Mouse (Mus musculus) embryonic facial prominence, embryonic 15.5 days (tissue): ENCODE results near the gene Plekhg4. TPM values are rescaled to one million over a fixed set of nuclear protein-coding genes. Genes with fewer than 3 reads are reported as not detected.

Experiments
- ATAC-seq: fragments of 200-750 bp; cut with Nextera tagmentation; 2 replicates; pipeline ENCODE4 v1.8.0; 2017; ENCODE audit warnings: low read depth, moderate TSS enrichment; ENCODE audit not compliant: insufficient number of reproducible peaks, low FRiP score, low TSS enrichment
- H3K27ac ChIP-seq: fragments of 300-500 bp; sonication (generic); replicated peaks from 2 replicates; pipeline ENCODE4 v1.5.1; 2015; ENCODE audit warnings: mild to moderate bottlenecking, inconsistent platforms
- H3K27me3 ChIP-seq: fragments of 300-500 bp; sonication (generic); 2 replicates; pipeline ENCODE4 v1.6.1; 2015; ENCODE audit warnings: inconsistent platforms
- H3K36me3 ChIP-seq: fragments of 300-500 bp; sonication (generic); 2 replicates; pipeline ENCODE4 v1.6.1; 2015; ENCODE audit warnings: mild to moderate bottlenecking, inconsistent platforms
- H3K4me1 ChIP-seq: fragments of 300-500 bp; sonication (generic); 2 replicates; pipeline ENCODE4 v1.6.1; 2015; ENCODE audit warnings: inconsistent platforms
- H3K4me2 ChIP-seq: fragments of 300-500 bp; sonication (generic); replicated peaks from 2 replicates; pipeline ENCODE4 v1.6.1; 2015; ENCODE audit warnings: mild to moderate bottlenecking, inconsistent platforms
- H3K4me3 ChIP-seq: fragments of 300-500 bp; sonication (generic); replicated peaks from 2 replicates; pipeline ENCODE4 v1.5.1; 2015; ENCODE audit warnings: mild to moderate bottlenecking, inconsistent platforms
- H3K9ac ChIP-seq: fragments of 300-500 bp; sonication (generic); 2 replicates; pipeline ENCODE4 v1.6.1; 2015; ENCODE audit warnings: inconsistent platforms
- H3K9me3 ChIP-seq: fragments of 300-500 bp; sonication (generic); replicated peaks from 2 replicates; pipeline ENCODE4 v1.6.1; 2016; ENCODE audit warnings: inconsistent platforms
- WGBS: fragments of 180-500 bp; shearing (Covaris S2); methylation state at CpG from one replicate; pipeline ENCODE4 v1.1.7; 2015; 5-methylcytosine and 5-hydroxymethylcytosine counted together
- polyA plus RNA-seq: library from polyadenylated mRNA; unstranded; fragments of >200 nt; fragmentation: Nextera tagmentation; extraction: Ambion mirVana; gene quantifications from 2 replicates; pipeline ENCODE4 v1.2.1, GENCODE M21; 2015

Plekhg4 gene
- polyA plus RNA-seq, 1 experiment from 2014 or later = 0.45 TPM

DNA sequence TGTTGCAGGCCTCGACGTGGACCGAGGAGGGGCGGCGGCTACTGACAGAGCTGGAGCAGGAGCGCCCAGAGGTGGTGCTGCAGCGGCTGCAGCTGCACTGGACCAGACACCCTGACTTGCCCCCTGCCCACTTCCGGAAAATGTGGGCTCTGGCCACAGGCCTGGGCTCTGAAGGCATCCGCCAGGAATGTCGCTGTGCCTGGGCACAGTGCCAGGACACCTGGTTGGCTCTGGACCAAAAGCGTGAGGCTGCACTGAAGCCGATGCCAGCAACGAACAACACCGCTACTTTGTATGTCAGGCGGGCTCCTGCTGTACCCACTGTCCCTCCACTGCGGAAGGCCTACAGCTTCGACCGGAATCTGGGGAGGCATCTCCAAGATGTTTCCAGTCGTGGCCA lies 5.6 kb downstream of the Plekhg4 start:
- Histone ChIP-seq H3K4me2 (no peak overlapping the region), H3K36me3 (no peaks in the 10 kb centered on the region), H3K9ac (no peak overlapping the region), H3K9me3 (no peaks in the 10 kb centered on the region), H3K27ac (0 out of 2 replicates have a peak overlapping the region, but pooled peaks have one; percentile 11), H3K4me3 (no peak overlapping the region), H3K4me1 (peaks cover 23% of the 10 kb centered on the region), H3K27me3 (no peaks in the 10 kb centered on the region)
- 0 out of 2 replicates have a peak, but pooled peaks have one; percentile 35 for ATAC-seq
- 49% methylated on average over 19 of the region's 19 CpGs for WGBS

DNA sequence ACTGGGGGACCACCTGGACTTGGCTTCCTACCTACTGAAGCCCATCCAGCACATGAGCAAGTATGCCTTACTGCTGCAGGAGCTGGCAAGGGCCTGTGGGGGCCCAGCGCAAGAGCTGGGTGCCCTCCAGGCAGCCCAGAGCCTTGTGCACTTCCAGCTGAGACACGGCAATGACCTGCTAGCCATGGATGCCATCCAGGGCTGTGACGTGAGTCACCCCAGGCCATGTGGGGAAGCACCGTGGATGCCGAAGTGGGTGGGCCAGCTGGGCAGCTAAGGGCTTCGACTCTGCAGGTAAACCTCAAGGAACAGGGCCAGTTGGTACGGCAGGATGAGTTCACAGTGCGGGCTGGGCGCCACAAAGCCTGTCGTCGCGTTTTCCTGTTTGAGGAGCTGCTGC lies 7.2 kb downstream of the Plekhg4 start:
- Histone ChIP-seq H3K27ac (no peak overlapping the region), H3K4me3 (no peak overlapping the region), H3K36me3 (no peaks in the 10 kb centered on the region), H3K9me3 (no peaks in the 10 kb centered on the region), H3K9ac (no peak overlapping the region), H3K4me1 (peaks cover 15% of the 10 kb centered on the region), H3K4me2 (no peak overlapping the region), H3K27me3 (no peaks in the 10 kb centered on the region)
- no peak for ATAC-seq
- WGBS = 72% methylated on average over 12 of the region's 12 CpGs

DNA sequence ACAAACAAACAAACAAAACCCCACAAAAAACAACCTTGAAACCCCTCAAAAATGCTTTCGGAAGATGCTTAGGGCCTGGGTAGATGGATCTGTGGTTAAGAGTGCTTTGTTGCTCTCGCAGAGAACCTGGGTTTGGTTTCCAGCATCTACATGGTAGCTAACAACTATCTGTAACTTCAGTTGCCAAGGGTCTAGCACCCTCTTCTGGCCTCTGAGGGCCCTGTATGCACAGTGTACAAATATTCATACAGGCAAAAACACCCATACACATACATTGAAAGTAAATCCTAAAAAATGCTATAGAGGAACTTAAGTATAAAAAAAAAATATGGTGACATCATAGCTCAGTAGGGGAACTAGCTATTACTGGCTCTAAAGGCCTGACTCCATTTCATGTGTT lies 11.0 kb downstream of the Plekhg4 start:
- Histone ChIP-seq H3K9me3 (no peaks in the 10 kb centered on the region), H3K27me3 (no peaks in the 10 kb centered on the region), H3K27ac (no peak overlapping the region), H3K9ac (no peak overlapping the region), H3K4me2 (no peak overlapping the region), H3K4me1 (peaks cover 6% of the 10 kb centered on the region), H3K4me3 (no peak overlapping the region), H3K36me3 (no peaks in the 10 kb centered on the region)
- 95% methylated on average over 2 of the region's 2 CpGs for WGBS
- ATAC-seq = no peak

DNA sequence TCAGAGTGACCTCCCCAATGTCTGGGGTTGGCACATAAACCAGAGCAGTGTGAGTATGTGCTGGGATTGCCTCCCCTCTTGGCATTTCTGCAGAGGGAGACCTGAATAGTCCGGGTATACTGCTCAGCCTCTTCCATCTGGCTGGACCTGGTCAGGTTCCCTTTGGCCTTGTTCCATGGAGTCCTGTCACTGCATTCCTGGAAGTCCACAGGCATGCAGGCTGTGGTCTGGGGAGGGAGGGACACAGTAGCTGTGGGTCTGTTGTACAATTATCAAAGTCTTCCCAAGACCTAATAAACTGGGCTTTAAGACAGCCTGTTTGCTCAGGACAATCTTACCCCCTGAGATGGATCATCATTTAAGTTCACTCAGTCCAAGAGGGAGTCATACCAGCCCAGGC lies 14.1 kb downstream of the Plekhg4 start:
- 35% methylated on average over 1 of the region's 1 CpGs for WGBS
- ATAC-seq = no peak

DNA sequence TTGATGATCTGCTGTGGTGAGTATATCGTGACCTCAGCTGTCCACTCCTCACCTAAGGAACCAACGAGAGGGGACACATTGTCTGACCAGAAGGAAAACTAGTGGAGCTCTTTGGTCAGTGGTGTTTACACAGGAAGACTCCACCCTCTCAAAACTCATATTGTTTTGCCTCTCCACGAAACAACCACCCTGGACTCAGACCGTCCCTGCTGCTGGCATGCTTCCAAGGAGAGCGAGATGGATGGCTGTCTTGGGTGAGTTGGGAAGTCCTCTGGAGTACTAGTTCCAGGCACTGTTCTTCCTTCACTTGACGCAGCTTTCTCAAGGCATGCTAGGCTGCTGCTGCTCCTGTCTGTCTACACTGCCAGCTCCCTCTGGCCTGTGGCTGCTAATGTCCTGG lies 16.0 kb downstream of the Plekhg4 start:
- Histone ChIP-seq H3K4me2 (no peak overlapping the region), H3K4me3 (no peak overlapping the region), H3K9me3 (no peaks in the 10 kb centered on the region), H3K9ac (no peak overlapping the region), H3K36me3 (no peaks in the 10 kb centered on the region), H3K4me1 (peaks cover 6% of the 10 kb centered on the region; the same call in 1 of the 2 replicates), H3K27ac (no peak overlapping the region), H3K27me3 (no peaks in the 10 kb centered on the region)
- 79% methylated on average over 6 of the region's 6 CpGs for WGBS
- ATAC-seq = no peak

More for the DNA sequence above, 14.1 kb downstream of the Plekhg4 start:
- Histone ChIP-seq H3K27ac (no peak overlapping the region), H3K9ac (no peak overlapping the region), H3K27me3 (no peaks in the 10 kb centered on the region), H3K4me1 (peaks cover 6% of the 10 kb centered on the region; the same call in 1 of the 2 replicates), H3K36me3 (no peaks in the 10 kb centered on the region), H3K4me3 (no peak overlapping the region), H3K4me2 (no peak overlapping the region), H3K9me3 (no peaks in the 10 kb centered on the region)

DNA sequence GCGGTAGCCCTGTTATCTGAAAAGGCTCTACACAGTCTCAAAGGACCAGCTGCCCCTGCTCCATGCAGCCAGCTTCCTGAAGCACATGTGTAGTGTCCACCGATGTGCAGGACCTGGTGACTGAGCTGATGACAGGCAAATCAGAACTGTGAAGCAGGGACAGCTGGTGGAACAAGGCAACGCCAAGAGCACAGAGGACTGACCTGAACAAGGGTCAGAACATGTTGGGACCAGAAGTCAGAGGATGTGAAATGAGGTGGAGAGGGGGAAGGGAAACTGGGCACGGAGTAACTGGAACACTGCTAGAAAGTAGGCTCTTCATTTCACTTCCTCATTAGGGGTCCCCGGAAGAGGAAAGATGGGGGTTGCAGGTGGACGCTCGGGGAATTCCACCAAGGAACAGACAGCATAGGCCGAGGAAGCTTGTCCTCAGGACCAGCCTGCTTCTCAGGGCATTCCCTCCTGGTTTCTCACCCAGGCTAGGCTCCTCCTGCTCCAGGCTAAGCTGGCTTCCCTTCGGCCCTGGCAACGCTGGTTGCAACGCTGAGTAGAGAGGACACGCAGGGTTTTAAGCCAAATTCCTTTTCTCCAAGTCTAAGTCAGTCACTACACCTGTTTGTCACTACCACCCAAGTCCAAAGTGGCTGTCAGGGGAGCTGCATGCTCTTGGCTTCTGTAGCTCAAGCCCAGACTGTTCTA lies 20.2 kb downstream of the Plekhg4 start:
- Histone ChIP-seq H3K9ac (no peak overlapping the region), H3K36me3 (no peaks in the 10 kb centered on the region), H3K9me3 (no peaks in the 10 kb centered on the region), H3K4me3 (no peak overlapping the region), H3K27ac (no peak overlapping the region), H3K27me3 (no peaks in the 10 kb centered on the region; the same call in 1 of the 2 replicates), H3K4me1 (no peaks in the 10 kb centered on the region), H3K4me2 (no peak overlapping the region)
- WGBS = 79% methylated on average over 12 of the region's 12 CpGs
- ATAC-seq = no peak

DNA sequence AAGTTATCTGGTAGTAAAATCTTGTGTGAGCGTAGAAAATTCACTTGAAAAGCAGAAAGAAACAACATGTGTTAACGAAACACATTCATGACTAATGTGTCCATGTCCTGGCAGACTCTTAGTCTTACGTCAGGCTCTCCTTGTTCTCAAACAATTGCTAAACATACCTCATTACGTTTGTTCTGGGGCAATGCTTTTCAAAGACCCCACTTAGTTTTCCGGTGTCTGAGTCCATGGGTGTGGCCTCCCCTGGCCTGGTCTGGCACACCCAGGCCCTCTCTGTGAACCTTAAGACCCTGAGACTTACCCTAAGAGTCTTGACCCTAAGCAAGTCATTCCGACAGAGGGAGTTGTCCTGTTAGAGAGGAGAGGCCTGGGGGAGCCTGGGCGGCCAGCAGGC lies 20.8 kb downstream of the Plekhg4 start:
- H3K9me3 ChIP-seq = no peaks in the 10 kb centered on the region
- no peak overlapping the region for H3K9ac ChIP-seq
- H3K4me1 ChIP-seq = no peaks in the 10 kb centered on the region
- H3K27ac ChIP-seq = no peak overlapping the region
- H3K27me3 ChIP-seq = no peaks in the 10 kb centered on the region; the same call in 1 of the 2 replicates
- no peaks in the 10 kb centered on the region for H3K36me3 ChIP-seq
- ATAC-seq = no peak
- no peak overlapping the region for H3K4me3 ChIP-seq
- no peak overlapping the region for H3K4me2 ChIP-seq
- 58% methylated on average over 7 of the region's 7 CpGs for WGBS

DNA sequence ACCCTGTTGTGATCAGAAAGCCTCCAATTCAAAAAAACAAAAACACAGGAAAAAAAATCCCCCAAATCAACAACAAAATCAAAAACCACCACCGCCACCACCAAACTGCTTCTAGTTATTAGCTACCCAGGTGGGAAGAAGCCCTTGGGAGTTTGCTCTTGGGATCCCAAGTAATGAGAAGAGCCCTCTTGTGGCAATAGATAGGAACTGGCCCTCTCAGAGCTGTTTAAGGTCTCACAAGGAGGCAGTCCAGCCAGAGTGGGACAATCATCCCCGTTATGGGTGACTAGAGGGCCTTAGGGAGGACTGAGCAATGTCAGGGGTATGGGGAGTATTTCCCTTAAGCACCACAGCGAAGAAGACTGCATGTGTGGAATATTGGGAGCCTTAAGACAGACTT lies 24.7 kb downstream of the Plekhg4 start:
- ATAC-seq = no peak
- WGBS = 26% methylated on average over 3 of the region's 3 CpGs

DNA sequence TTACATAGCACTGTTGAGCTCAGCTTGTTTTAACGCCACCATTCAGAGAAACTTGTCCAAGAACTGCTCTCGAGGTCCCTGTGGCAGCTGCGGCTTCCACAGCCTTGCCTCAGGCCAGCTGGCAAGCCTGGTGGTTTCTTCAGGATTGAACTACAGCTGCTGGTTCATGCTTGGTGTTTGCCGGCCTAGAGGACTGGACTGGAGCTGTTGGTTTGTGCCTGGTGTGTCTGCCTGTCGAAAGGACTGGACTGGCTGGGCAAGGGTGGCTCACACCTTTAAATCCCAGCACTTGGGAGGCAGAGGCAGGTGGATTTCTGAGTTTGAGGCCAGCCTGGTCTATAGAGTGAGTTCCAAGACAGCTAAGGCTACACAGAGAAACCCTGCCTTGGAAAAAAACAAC lies 26.9 kb downstream of the Plekhg4 start:
- Histone ChIP-seq H3K9me3 (no peaks in the 10 kb centered on the region), H3K4me1 (no peaks in the 10 kb centered on the region), H3K27me3 (no peaks in the 10 kb centered on the region; the same call in 1 of the 2 replicates), H3K27ac (no peak overlapping the region), H3K4me2 (no peak overlapping the region), H3K4me3 (no peak overlapping the region), H3K36me3 (no peaks in the 10 kb centered on the region), H3K9ac (no peak overlapping the region)
- ATAC-seq = no peak
- 80% methylated on average over 5 of the region's 5 CpGs for WGBS

More for the DNA sequence above, 24.7 kb downstream of the Plekhg4 start:
- Histone ChIP-seq H3K4me2 (no peak overlapping the region), H3K27me3 (no peaks in the 10 kb centered on the region; the same call in 1 of the 2 replicates), H3K4me3 (no peak overlapping the region), H3K9me3 (no peaks in the 10 kb centered on the region), H3K9ac (no peak overlapping the region), H3K27ac (no peak overlapping the region), H3K4me1 (no peaks in the 10 kb centered on the region), H3K36me3 (no peaks in the 10 kb centered on the region)

DNA sequence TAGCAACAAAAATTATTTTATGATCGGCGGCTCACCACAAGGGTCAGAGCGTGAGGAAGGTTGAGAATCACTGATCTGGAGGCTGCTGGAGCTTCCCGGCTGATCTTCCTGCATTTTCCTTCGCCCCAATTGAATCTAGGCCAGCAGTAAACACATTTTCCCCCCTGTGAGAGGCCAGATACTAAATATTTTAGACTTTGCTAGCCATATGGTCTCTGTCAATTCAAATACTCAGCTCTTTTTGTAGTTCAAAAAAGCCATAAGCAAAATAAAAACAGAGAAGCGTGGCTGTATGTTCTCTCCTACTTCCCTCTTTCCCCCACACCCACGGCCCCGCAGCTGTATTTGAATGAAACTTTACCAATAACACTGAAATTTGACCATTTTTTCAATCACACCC lies 30.4 kb downstream of the Plekhg4 start:
- 75% methylated on average over 8 of the region's 8 CpGs for WGBS
- Histone ChIP-seq H3K27ac (no peak overlapping the region), H3K4me1 (no peaks in the 10 kb centered on the region; the same call in 1 of the 2 replicates), H3K9me3 (no peaks in the 10 kb centered on the region), H3K4me3 (no peak overlapping the region), H3K4me2 (no peak overlapping the region), H3K36me3 (no peaks in the 10 kb centered on the region), H3K27me3 (no peaks in the 10 kb centered on the region), H3K9ac (no peak overlapping the region)
- ATAC-seq = no peak

DNA sequence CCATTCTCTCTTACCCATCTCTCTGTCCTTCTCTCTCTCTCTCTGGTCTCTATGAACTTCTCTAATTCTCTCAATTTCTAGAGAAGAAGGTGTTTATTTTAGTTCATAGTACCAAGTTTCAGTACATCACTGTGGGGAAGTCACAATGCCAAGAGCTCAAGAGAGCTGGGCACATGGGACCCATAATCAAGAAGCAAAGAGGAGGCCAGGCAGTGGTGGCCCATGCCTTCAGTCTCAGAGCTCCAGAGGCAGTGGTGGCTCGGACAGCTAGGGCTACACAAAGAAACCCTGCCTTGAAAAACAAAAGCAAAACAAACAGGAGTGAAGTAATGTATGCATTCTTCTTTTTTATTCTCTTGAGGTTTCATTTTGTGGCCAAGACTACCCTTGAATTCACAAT lies 31.4 kb downstream of the Plekhg4 start:
- Histone ChIP-seq H3K9ac (no peak overlapping the region), H3K9me3 (no peaks in the 10 kb centered on the region), H3K36me3 (no peaks in the 10 kb centered on the region), H3K27ac (no peak overlapping the region), H3K4me2 (no peak overlapping the region), H3K4me1 (no peaks in the 10 kb centered on the region; the same call in 1 of the 2 replicates), H3K27me3 (no peaks in the 10 kb centered on the region), H3K4me3 (no peak overlapping the region)
- WGBS = 60% methylated on average over 1 of the region's 1 CpGs
- ATAC-seq = no peak

DNA sequence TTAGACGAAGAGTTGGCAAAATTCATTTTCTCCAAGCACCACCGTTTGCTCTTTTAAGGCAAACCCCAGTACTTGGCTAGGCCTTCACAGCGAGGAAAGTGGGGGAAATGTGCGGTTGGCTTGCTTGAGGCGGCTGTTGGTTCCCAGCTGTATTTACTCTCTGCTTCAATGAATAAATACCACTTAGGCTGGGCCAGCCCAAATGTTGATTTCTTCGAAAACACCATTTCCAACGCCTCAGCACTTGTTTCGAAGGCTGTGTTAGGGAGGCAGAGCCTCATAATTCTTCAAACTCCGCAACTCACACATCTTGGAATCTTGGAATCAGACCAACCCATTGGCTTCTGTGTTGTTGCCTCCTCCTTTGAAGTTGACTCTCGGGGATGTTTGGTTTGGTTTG lies 33.3 kb downstream of the Plekhg4 start:
- ATAC-seq = no peak
- H3K9ac ChIP-seq = no peak overlapping the region
- no peak overlapping the region for H3K4me3 ChIP-seq
- H3K36me3 ChIP-seq = no peaks in the 10 kb centered on the region
- 62% methylated on average over 10 of the region's 10 CpGs for WGBS
- no peak overlapping the region for H3K4me2 ChIP-seq
- no peaks in the 10 kb centered on the region; the same call in 1 of the 2 replicates for H3K4me1 ChIP-seq
- H3K9me3 ChIP-seq = no peaks in the 10 kb centered on the region
- no peak overlapping the region for H3K27ac ChIP-seq
- peaks cover 3% of the 10 kb centered on the region; the same call in 1 of the 2 replicates for H3K27me3 ChIP-seq
